Mouse (Mus musculus): ENCODE data around the gene Pitpnm1. TPM values are rescaled to one million over a fixed set of nuclear protein-coding genes. Genes with fewer than 3 reads are reported as not detected.
"Not testable (repeated sequence)": the region's sequence is repeated elsewhere in the genome, so short reads cannot be mapped to it uniquely, and the experiment has no call there.

Gene Pitpnm1
- polyA plus RNA-seq, 1 experiment from 2014 or later = 12.9 TPM

DNA sequence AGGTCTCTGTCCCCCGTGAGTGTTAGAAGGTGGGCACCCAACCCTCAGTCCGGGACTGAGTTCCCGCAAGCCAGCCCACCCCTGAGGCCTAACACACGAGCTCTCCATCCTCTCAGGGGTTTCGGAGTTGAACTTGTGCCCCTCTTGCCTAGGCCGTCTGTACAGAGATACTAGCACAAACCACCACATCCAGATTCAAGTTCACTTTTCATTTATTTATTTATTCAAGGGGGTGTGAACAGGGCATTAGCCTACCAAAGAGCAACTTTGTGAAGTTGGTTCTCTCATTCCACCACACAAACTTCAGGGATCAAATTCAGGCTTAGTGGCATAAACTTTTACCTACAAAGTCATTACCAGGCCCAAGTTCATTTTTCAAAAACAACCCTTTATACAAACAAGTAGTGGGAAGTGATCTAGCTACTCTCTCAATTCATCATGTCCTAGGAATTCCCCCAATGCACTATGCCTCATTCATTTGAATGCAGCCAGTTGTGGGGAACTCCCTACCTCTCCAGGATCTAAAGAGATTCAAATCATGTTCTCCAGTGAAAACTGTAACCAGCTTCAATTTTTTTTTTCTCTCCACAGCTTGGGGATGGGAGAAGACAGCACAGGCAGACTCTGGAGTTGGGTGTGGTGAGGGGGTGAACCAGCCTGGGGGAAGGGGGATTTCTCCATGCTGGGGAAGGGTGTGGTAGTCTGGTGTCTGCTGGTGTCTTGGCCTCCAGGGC is 35.6 kb downstream of the Pitpnm1 start:
- WGBS = 70% methylated on average over 6 of the region's 6 CpGs
- H3K36me3 ChIP-seq; H3K9me3 ChIP-seq; H3K9ac ChIP-seq; H3K4me2 ChIP-seq; H3K4me1 ChIP-seq; H3K4me3 ChIP-seq (replicated peaks); H3K27ac ChIP-seq; H3K27me3 ChIP-seq (replicated peaks); ATAC-seq (ENCODE audit: insufficient read depth, low FRiP score, low read depth): not testable (repeated sequence)

DNA sequence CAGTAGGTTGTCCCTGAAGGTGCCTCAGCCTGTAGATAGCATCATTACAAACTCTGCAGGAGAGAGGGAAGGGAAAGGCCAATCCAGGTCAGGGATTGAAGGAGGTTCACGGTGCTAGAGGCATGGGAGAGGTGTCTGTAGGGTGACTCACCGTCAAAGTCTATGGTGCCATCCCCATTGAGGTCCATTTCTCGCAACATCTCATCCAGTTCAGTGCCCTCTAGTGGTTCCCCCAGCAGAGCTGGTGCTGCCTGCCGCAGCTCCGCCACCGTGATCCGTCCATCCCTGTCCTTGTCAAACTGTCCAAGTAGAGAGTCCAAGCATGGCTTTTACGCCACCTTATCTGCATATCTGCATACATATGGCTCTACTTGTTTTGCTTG is 36.2 kb downstream of the Pitpnm1 start:
- H3K9ac ChIP-seq; H3K4me1 ChIP-seq; H3K27me3 ChIP-seq (replicated peaks); H3K36me3 ChIP-seq; H3K27ac ChIP-seq; H3K4me3 ChIP-seq (replicated peaks); ATAC-seq (ENCODE audit: insufficient read depth, low FRiP score, low read depth); H3K9me3 ChIP-seq; H3K4me2 ChIP-seq: not testable (repeated sequence)
- WGBS = 22% methylated on average over 8 of the region's 8 CpGs

DNA sequence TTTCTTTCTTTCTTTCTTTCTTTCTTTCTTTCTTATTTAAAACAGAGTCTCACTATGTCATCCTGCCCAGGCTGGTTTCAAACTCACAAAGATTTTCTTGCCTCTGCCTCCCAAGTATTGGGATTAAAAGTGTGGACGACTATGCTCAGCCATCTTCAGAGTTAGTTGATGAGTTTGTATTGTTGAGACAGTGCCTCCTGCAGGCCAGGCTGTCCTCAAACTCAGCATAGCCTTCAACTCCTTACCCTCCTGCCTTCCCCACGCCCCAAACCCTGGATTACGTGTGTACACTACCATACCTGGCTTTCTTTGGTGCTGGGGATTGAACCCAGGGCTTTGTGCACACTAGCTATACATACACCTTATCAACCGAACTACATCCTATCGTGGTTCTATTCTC is 36.7 kb downstream of the Pitpnm1 start:
- Histone ChIP-seq H3K4me3 (replicated peaks) (no peak overlapping the region), H3K4me1 (no peaks in the 10 kb centered on the region), H3K9ac (no peak overlapping the region), H3K9me3 (no peaks in the 10 kb centered on the region), H3K36me3 (peaks cover 5% of the 10 kb centered on the region), H3K27ac (no peak overlapping the region), H3K27me3 (replicated peaks) (no peaks in the 10 kb centered on the region), H3K4me2 (no peak overlapping the region)
- no peak for ATAC-seq (ENCODE audit: insufficient read depth, low FRiP score, low read depth)
- 81% methylated on average over 5 of the region's 5 CpGs for WGBS

- no peaks in the 10 kb centered on the region for H3K36me3 ChIP-seq
- ATAC-seq (ENCODE audit: insufficient read depth, low FRiP score, low read depth) = no peak
- no peak overlapping the region for H3K4me2 ChIP-seq
- no peak overlapping the region for H3K27ac ChIP-seq
- no peaks in the 10 kb centered on the region for H3K9me3 ChIP-seq
- H3K4me1 ChIP-seq = no peaks in the 10 kb centered on the region
- H3K9ac ChIP-seq = no peak overlapping the region
- H3K27me3 ChIP-seq (replicated peaks) = no peaks in the 10 kb centered on the region
- no peak overlapping the region for H3K4me3 ChIP-seq (replicated peaks)
- WGBS = 79% methylated on average over 5 of the region's 5 CpGs
Observed at GRCm38 (mm10) chr19:4137913-4138312, 38.1 kb downstream of the Pitpnm1 start.

- WGBS = 82% methylated on average over 2 of the region's 2 CpGs
Observed at GRCm38 (mm10) chr19:4139446-4139845, 39.6 kb downstream of the Pitpnm1 start, which contains the start of gene Gpr152. Gpr152 (plus strand) TSS chr19:4139787.

GRCm38 (mm10) chr19:4140147-4140546 is 40.3 kb downstream of the Pitpnm1 start:
- whole genome bisulfite sequencing = 61% methylated on average over 6 of the region's 6 CpGs
- Histone ChIP-seq H3K9ac (no peak overlapping the region), H3K9me3 (no peaks in the 10 kb centered on the region), H3K4me2 (no peak overlapping the region), H3K4me1 (no peaks in the 10 kb centered on the region), H3K27ac (no peak overlapping the region), H3K4me3 (replicated peaks) (no peak overlapping the region), H3K27me3 (replicated peaks) (no peaks in the 10 kb centered on the region), H3K36me3 (no peaks in the 10 kb centered on the region)
- ATAC-seq (ENCODE audit: insufficient read depth, low FRiP score, low read depth) = no peak

More at GRCm38 (mm10) chr19:4139446-4139845, 39.6 kb downstream of the Pitpnm1 start, which contains the start of gene Gpr152:
- H3K27me3 ChIP-seq (replicated peaks) = no peaks in the 10 kb centered on the region
- no peaks in the 10 kb centered on the region for H3K36me3 ChIP-seq
- no peak within 1 kb of the TSS for H3K27ac ChIP-seq
- H3K4me3 ChIP-seq (replicated peaks) = no peak within 1 kb of the TSS
- no peak within 1 kb of the TSS for H3K9ac ChIP-seq
- no peaks in the 10 kb centered on the region for H3K9me3 ChIP-seq
- ATAC-seq (ENCODE audit: insufficient read depth, low FRiP score, low read depth) = no peak
- no peak within 1 kb of the TSS for H3K4me2 ChIP-seq
- no peaks in the 10 kb centered on the region for H3K4me1 ChIP-seq

- WGBS = 93% methylated on average over 18 of the region's 18 CpGs
- Histone ChIP-seq H3K27me3 (replicated peaks) (no peaks in the 10 kb centered on the region), H3K4me2 (no peak overlapping the region), H3K27ac (no peak overlapping the region), H3K4me1 (no peaks in the 10 kb centered on the region), H3K9ac (no peak overlapping the region), H3K4me3 (replicated peaks) (no peak overlapping the region), H3K36me3 (no peaks in the 10 kb centered on the region), H3K9me3 (no peaks in the 10 kb centered on the region)
- 0 out of 2 replicates have a peak, but pooled peaks have one; percentile 9 for ATAC-seq (ENCODE audit: insufficient read depth, low FRiP score, low read depth)
Observed at GRCm38 (mm10) chr19:4142416-4143173, 42.8 kb downstream of the Pitpnm1 start.

- Histone ChIP-seq H3K4me2 (no peak within 1 kb of the TSS), H3K4me1 (0 out of 2 replicates have a peak, but pooled peaks cover 7% of the 10 kb centered on the region), H3K9ac (no peak within 1 kb of the TSS), H3K27me3 (replicated peaks) (no peaks in the 10 kb centered on the region), H3K9me3 (no peaks in the 10 kb centered on the region), H3K4me3 (replicated peaks) (no peak within 1 kb of the TSS), H3K36me3 (no peaks in the 10 kb centered on the region), H3K27ac (no peak within 1 kb of the TSS)
- 69% methylated on average over 7 of the region's 7 CpGs for WGBS
- no peak for ATAC-seq (ENCODE audit: insufficient read depth, low FRiP score, low read depth)
Observed at GRCm38 (mm10) chr19:4143759-4144268, 44.0 kb downstream of the Pitpnm1 start, which contains the start of gene Cabp4. Cabp4 (minus strand) TSS chr19:4144033.

- Histone ChIP-seq H3K27me3 (replicated peaks) (no peaks in the 10 kb centered on the region), H3K36me3 (no peaks in the 10 kb centered on the region), H3K4me3 (replicated peaks) (no peak overlapping the region), H3K9me3 (no peaks in the 10 kb centered on the region), H3K4me2 (no peak overlapping the region), H3K4me1 (peaks cover 16% of the 10 kb centered on the region), H3K27ac (no peak overlapping the region), H3K9ac (no peak overlapping the region)
- ATAC-seq (ENCODE audit: insufficient read depth, low FRiP score, low read depth) = no peak
- WGBS = 73% methylated on average over 16 of the region's 16 CpGs
Observed at GRCm38 (mm10) chr19:4144550-4145498, 45.0 kb downstream of the Pitpnm1 start.

- Histone ChIP-seq H3K36me3 (peaks cover 6% of the 10 kb centered on the region), H3K27me3 (replicated peaks) (no peaks in the 10 kb centered on the region), H3K9ac (no peak overlapping the region), H3K4me3 (replicated peaks) (no peak overlapping the region), H3K9me3 (no peaks in the 10 kb centered on the region), H3K4me1 (peaks cover 20% of the 10 kb centered on the region), H3K4me2 (no peak overlapping the region), H3K27ac (no peak overlapping the region)
- no peak for ATAC-seq (ENCODE audit: insufficient read depth, low FRiP score, low read depth)
- 87% methylated on average over 5 of the region's 5 CpGs for WGBS
Observed at GRCm38 (mm10) chr19:4145936-4146335, 46.1 kb downstream of the Pitpnm1 start.

DNA sequence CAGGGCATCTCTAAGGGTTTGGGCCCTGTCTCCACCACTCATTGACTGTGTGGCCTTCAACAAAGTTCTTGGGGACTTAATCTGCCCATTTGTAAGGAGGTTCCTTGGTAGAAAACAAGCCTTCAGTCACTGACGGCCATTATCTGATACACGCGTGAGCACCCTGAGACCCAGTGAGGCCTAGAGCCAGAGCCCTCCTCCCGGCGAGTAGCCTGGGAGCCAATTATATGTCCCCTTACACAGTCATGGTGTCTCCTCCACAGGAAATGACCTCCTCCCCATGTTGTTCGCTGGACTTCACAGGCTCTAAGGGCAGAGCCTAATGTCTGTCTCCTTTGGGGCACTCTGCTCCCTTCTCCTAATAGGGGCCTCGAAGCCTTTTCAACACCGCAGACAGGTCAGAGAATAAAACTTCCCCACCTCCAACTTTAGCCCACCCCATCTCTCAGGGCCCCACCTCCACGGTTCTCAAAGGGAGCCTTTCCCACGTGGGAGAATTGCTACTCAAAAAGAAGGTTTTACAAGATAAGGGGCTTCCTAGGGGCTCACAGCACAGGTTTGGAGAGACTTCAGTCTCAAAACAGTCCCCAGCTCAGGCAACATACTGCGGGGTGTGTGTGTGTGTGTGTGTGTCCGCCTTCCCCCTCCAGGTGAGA is 46.7 kb downstream of the Pitpnm1 start:
- H3K27me3 ChIP-seq (replicated peaks) = no peaks in the 10 kb centered on the region
- H3K9me3 ChIP-seq = no peaks in the 10 kb centered on the region
- H3K9ac ChIP-seq = no peak overlapping the region
- H3K4me2 ChIP-seq = no peak overlapping the region
- H3K4me1 ChIP-seq = peaks cover 20% of the 10 kb centered on the region
- H3K36me3 ChIP-seq = peaks cover 11% of the 10 kb centered on the region
- ATAC-seq (ENCODE audit: insufficient read depth, low FRiP score, low read depth) = no peak
- H3K4me3 ChIP-seq (replicated peaks) = no peak overlapping the region
- H3K27ac ChIP-seq = no peak overlapping the region
- WGBS = 64% methylated on average over 12 of the region's 12 CpGs
